Mouse (Mus musculus) heart, embryonic 15.5 days (tissue): ENCODE measurements around the gene Pfkfb2. TPM values are rescaled to one million over a fixed set of nuclear protein-coding genes. Genes with fewer than 3 reads are reported as not detected.

Experiments used
- ATAC-seq: fragments of 200-750 bp; cut with Nextera tagmentation; replicated peaks from 2 replicates; pipeline ENCODE4 v1.8.0; 2017; ENCODE audit warnings: low read depth, moderate TSS enrichment; ENCODE audit not compliant: insufficient number of reproducible peaks, insufficient read depth, low FRiP score
- H3K27ac ChIP-seq: fragments of 300-500 bp; sonication (generic); 2 replicates; pipeline ENCODE4 v1.5.1; 2015; ENCODE audit warnings: mild to moderate bottlenecking, inconsistent platforms
- H3K27me3 ChIP-seq: fragments of 300-500 bp; sonication (generic); 2 replicates; pipeline ENCODE4 v1.6.1; 2015; ENCODE audit warnings: inconsistent platforms
- H3K36me3 ChIP-seq: fragments of 300-500 bp; sonication (generic); 2 replicates; pipeline ENCODE4 v1.6.1; 2015; ENCODE audit warnings: mild to moderate bottlenecking, inconsistent platforms
- H3K4me1 ChIP-seq: fragments of 300-500 bp; sonication (generic); replicated peaks from 2 replicates; pipeline ENCODE4 v1.6.1; 2015; ENCODE audit warnings: inconsistent platforms
- H3K4me2 ChIP-seq: fragments of 300-500 bp; sonication (generic); 2 replicates; pipeline ENCODE4 v1.6.1; 2015; ENCODE audit warnings: inconsistent platforms, mild to moderate bottlenecking, moderate library complexity
- H3K4me3 ChIP-seq: fragments of 300-500 bp; sonication (generic); 2 replicates; pipeline ENCODE4 v1.5.1; 2015; ENCODE audit warnings: mild to moderate bottlenecking, inconsistent platforms
- H3K9ac ChIP-seq: fragments of 300-500 bp; sonication (generic); 2 replicates; pipeline ENCODE4 v1.6.1; 2015; ENCODE audit warnings: mild to moderate bottlenecking, inconsistent platforms
- H3K9me3 ChIP-seq: fragments of 300-500 bp; sonication (generic); replicated peaks from 2 replicates; pipeline ENCODE4 v1.6.1; 2016; ENCODE audit warnings: inconsistent platforms
- WGBS: fragments of 180-500 bp; shearing (Covaris S2); methylation state at CpG from one replicate; pipeline ENCODE4 v1.1.7; 2015; ENCODE audit warnings: mixed read lengths; 5-methylcytosine and 5-hydroxymethylcytosine counted together
- polyA plus RNA-seq: library from polyadenylated mRNA; unstranded; fragments of >200 nt; fragmentation: Nextera tagmentation; extraction: Ambion mirVana; gene quantifications from 2 replicates; pipeline ENCODE4 v1.2.1, GENCODE M21; 2015

Pfkfb2 gene
- 6.2 and 7.2 TPM in 2 replicates for polyA plus RNA-seq

GRCm38 (mm10) chr1:130729153-130729552 is at the start of gene Pfkfb2:
Gene Pfkfb2, minus strand, starts transcription at chr1:130729253.
- 70% methylated on average over 2 of the region's 2 CpGs for WGBS
- Histone ChIP-seq H3K4me2 (no peak within 1 kb of the TSS), H3K9me3 (no peaks in the 10 kb centered on the region), H3K4me3 (no peak within 1 kb of the TSS), H3K9ac (no peak within 1 kb of the TSS), H3K36me3 (no peaks in the 10 kb centered on the region), H3K27me3 (no peaks in the 10 kb centered on the region), H3K4me1 (peaks cover 12% of the 10 kb centered on the region), H3K27ac (no peak within 1 kb of the TSS)
- no peak for ATAC-seq

- no peak overlapping the region for H3K9ac ChIP-seq
- no peaks in the 10 kb centered on the region for H3K27me3 ChIP-seq
- 70% methylated on average over 1 of the region's 1 CpGs for WGBS
- no peak overlapping the region for H3K4me3 ChIP-seq
- H3K4me2 ChIP-seq: no peak overlapping the region
- H3K9me3 ChIP-seq: no peaks in the 10 kb centered on the region
- ATAC-seq: no peak
- H3K27ac ChIP-seq: no peak overlapping the region
- no peaks in the 10 kb centered on the region for H3K4me1 ChIP-seq
- H3K36me3 ChIP-seq: no peaks in the 10 kb centered on the region
These were observed 47.6 kb upstream of the Pfkfb2 start for GRCm38 (mm10) chr1:130776645-130777044.

GRCm38 (mm10) chr1:130775691-130776331 is 46.8 kb upstream of the Pfkfb2 start:
- no peak overlapping the region for H3K27ac ChIP-seq
- WGBS: 67% methylated on average over 7 of the region's 7 CpGs

GRCm38 (mm10) chr1:130775234-130775633 is 46.2 kb upstream of the Pfkfb2 start:
- WGBS: 69% methylated on average over 2 of the region's 2 CpGs
- Histone ChIP-seq H3K9ac (no peak overlapping the region), H3K27me3 (no peaks in the 10 kb centered on the region)

More at GRCm38 (mm10) chr1:130775691-130776331, 46.8 kb upstream of the Pfkfb2 start:
- H3K4me1 ChIP-seq: no peaks in the 10 kb centered on the region
- no peaks in the 10 kb centered on the region for H3K36me3 ChIP-seq
- H3K27me3 ChIP-seq: no peaks in the 10 kb centered on the region
- ATAC-seq: no peak
- H3K4me3 ChIP-seq: no peak overlapping the region
- no peak overlapping the region for H3K9ac ChIP-seq
- H3K9me3 ChIP-seq: no peaks in the 10 kb centered on the region
- no peak overlapping the region for H3K4me2 ChIP-seq

GRCm38 (mm10) chr1:130770981-130771494 is 42.0 kb upstream of the Pfkfb2 start:
- no peaks in the 10 kb centered on the region for H3K36me3 ChIP-seq
- no peak overlapping the region for H3K27ac ChIP-seq
- H3K9me3 ChIP-seq: no peaks in the 10 kb centered on the region
- H3K9ac ChIP-seq: no peak overlapping the region
- ATAC-seq: no peak
- no peak overlapping the region for H3K4me3 ChIP-seq
- no peaks in the 10 kb centered on the region for H3K27me3 ChIP-seq
- no peak overlapping the region for H3K4me2 ChIP-seq
- no peaks in the 10 kb centered on the region for H3K4me1 ChIP-seq
- 68% methylated on average over 3 of the region's 3 CpGs for WGBS

More at GRCm38 (mm10) chr1:130775234-130775633, 46.2 kb upstream of the Pfkfb2 start:
- H3K36me3 ChIP-seq: no peaks in the 10 kb centered on the region
- no peaks in the 10 kb centered on the region for H3K9me3 ChIP-seq
- H3K4me1 ChIP-seq: no peaks in the 10 kb centered on the region
- H3K4me2 ChIP-seq: no peak overlapping the region
- H3K27ac ChIP-seq: no peak overlapping the region
- no peak overlapping the region for H3K4me3 ChIP-seq
- no peak for ATAC-seq

GRCm38 (mm10) chr1:130770487-130770886 is 41.4 kb upstream of the Pfkfb2 start:
- no peak overlapping the region for H3K4me3 ChIP-seq

GRCm38 (mm10) chr1:130769925-130770324 is 40.9 kb upstream of the Pfkfb2 start:
- Histone ChIP-seq H3K27ac (no peak overlapping the region), H3K4me2 (no peak overlapping the region), H3K4me1 (no peaks in the 10 kb centered on the region), H3K4me3 (no peak overlapping the region), H3K9ac (no peak overlapping the region), H3K9me3 (no peaks in the 10 kb centered on the region), H3K27me3 (no peaks in the 10 kb centered on the region), H3K36me3 (no peaks in the 10 kb centered on the region)
- no peak for ATAC-seq
- WGBS: 78% methylated on average over 2 of the region's 2 CpGs

More at GRCm38 (mm10) chr1:130770487-130770886, 41.4 kb upstream of the Pfkfb2 start:
- H3K27ac ChIP-seq: no peak overlapping the region
- no peaks in the 10 kb centered on the region for H3K27me3 ChIP-seq
- no peaks in the 10 kb centered on the region for H3K9me3 ChIP-seq
- H3K4me2 ChIP-seq: no peak overlapping the region
- peak; percentile 60; the same call in 1 of the 2 replicates for ATAC-seq
- no peaks in the 10 kb centered on the region for H3K4me1 ChIP-seq
- H3K9ac ChIP-seq: no peak overlapping the region
- no peaks in the 10 kb centered on the region for H3K36me3 ChIP-seq
- whole genome bisulfite sequencing: 76% methylated on average over 4 of the region's 4 CpGs

- H3K36me3 ChIP-seq: no peaks in the 10 kb centered on the region
- no peak overlapping the region for H3K9ac ChIP-seq
- ATAC-seq: no peak
- no peak overlapping the region for H3K27ac ChIP-seq
- H3K4me2 ChIP-seq: no peak overlapping the region
- H3K9me3 ChIP-seq: no peaks in the 10 kb centered on the region
- 76% methylated on average over 5 of the region's 5 CpGs for WGBS
- no peaks in the 10 kb centered on the region for H3K27me3 ChIP-seq
- H3K4me1 ChIP-seq: no peaks in the 10 kb centered on the region
- H3K4me3 ChIP-seq: no peak overlapping the region
These were observed 38.0 kb upstream of the Pfkfb2 start for GRCm38 (mm10) chr1:130767066-130767465.

GRCm38 (mm10) chr1:130764027-130764461 is 35.0 kb upstream of the Pfkfb2 start:
- H3K27ac ChIP-seq: no peak overlapping the region
- no peak overlapping the region for H3K9ac ChIP-seq
- H3K36me3 ChIP-seq: no peaks in the 10 kb centered on the region
- ATAC-seq: no peak
- H3K4me1 ChIP-seq: no peaks in the 10 kb centered on the region
- H3K27me3 ChIP-seq: no peaks in the 10 kb centered on the region
- H3K4me3 ChIP-seq: no peak overlapping the region
- 81% methylated on average over 12 of the region's 12 CpGs for WGBS
- H3K4me2 ChIP-seq: no peak overlapping the region
- no peaks in the 10 kb centered on the region for H3K9me3 ChIP-seq

- H3K9ac ChIP-seq: no peak overlapping the region
- no peak overlapping the region for H3K4me2 ChIP-seq
- no peaks in the 10 kb centered on the region for H3K36me3 ChIP-seq
- no peak overlapping the region for H3K4me3 ChIP-seq
- 62% methylated on average over 3 of the region's 3 CpGs for WGBS
- no peak overlapping the region for H3K27ac ChIP-seq
- H3K4me1 ChIP-seq: no peaks in the 10 kb centered on the region
- no peaks in the 10 kb centered on the region for H3K9me3 ChIP-seq
- no peaks in the 10 kb centered on the region for H3K27me3 ChIP-seq
- no peak for ATAC-seq
These were observed 33.1 kb upstream of the Pfkfb2 start for GRCm38 (mm10) chr1:130762045-130762760.

GRCm38 (mm10) chr1:130761597-130761996 is 32.5 kb upstream of the Pfkfb2 start:
- Histone ChIP-seq H3K9me3 (no peaks in the 10 kb centered on the region), H3K27ac (no peak overlapping the region), H3K36me3 (no peaks in the 10 kb centered on the region), H3K9ac (no peak overlapping the region), H3K27me3 (no peaks in the 10 kb centered on the region), H3K4me3 (no peak overlapping the region), H3K4me2 (no peak overlapping the region), H3K4me1 (no peaks in the 10 kb centered on the region)
- 74% methylated on average over 1 of the region's 1 CpGs for WGBS
- ATAC-seq: no peak
